Mouse (Mus musculus) liver, adult 2 months (tissue): ENCODE data around the gene Pgap2. TPM values are rescaled to one million over a fixed set of nuclear protein-coding genes. Genes with fewer than 3 reads are reported as not detected.

Experiments
- DNase-seq: peaks from one replicate; pipeline ENCODE4 v3.0.0-alpha.2; 2011; ENCODE audit warnings: low read depth, low spot score; ENCODE audit errors: extremely low read depth
- H3K27ac ChIP-seq: fragments of 200-500 bp; replicated peaks from 2 replicates; pipeline ENCODE4 v1.5.1; 2012; ENCODE audit warnings: low read depth, mild to moderate bottlenecking, control low read depth, inconsistent platforms, low read length; ENCODE audit not compliant: insufficient read depth
- H3K27me3 ChIP-seq: fragments of 200-500 bp; 2 replicates; pipeline ENCODE4 v1.6.1; 2012; ENCODE audit warnings: mild to moderate bottlenecking, moderate library complexity, low read length, inconsistent platforms; ENCODE audit not compliant: control insufficient read depth, insufficient read depth
- H3K36me3 ChIP-seq: fragments of 200-500 bp; 2 replicates; pipeline ENCODE4 v1.6.1; 2012; ENCODE audit warnings: low read length, inconsistent platforms; ENCODE audit not compliant: control insufficient read depth, insufficient read depth
- H3K4me1 ChIP-seq: fragments of 200-500 bp; 2 replicates; pipeline ENCODE4 v1.6.1; 2011; ENCODE audit warnings: low read length; ENCODE audit not compliant: control insufficient read depth, insufficient read depth
- H3K4me3 ChIP-seq: fragments of 200-500 bp; 2 replicates; pipeline ENCODE4 v1.5.1; 2011; ENCODE audit warnings: low read depth, mild to moderate bottlenecking, control low read depth, low read length, moderate library complexity; ENCODE audit not compliant: insufficient read depth
- H3K79me2 ChIP-seq: fragments of 200-500 bp; 2 replicates; pipeline ENCODE4 v1.6.1; 2012; ENCODE audit warnings: inconsistent platforms, mild to moderate bottlenecking, low read length, moderate library complexity; ENCODE audit not compliant: control insufficient read depth, insufficient read depth
- H3K9ac ChIP-seq: fragments of 200-500 bp; 2 replicates; pipeline ENCODE4 v1.6.1; 2012; ENCODE audit warnings: low read depth, mild to moderate bottlenecking, control low read depth, inconsistent platforms, low read length
- CTCF ChIP-seq: fragments of 200-500 bp; IDR thresholded peaks from 2 replicates; pipeline ENCODE4 v1.5.1; 2011; ENCODE audit warnings: low read depth, low read length, control low read depth
- POLR2A ChIP-seq: fragments of 200-500 bp; IDR thresholded peaks from 2 replicates; pipeline ENCODE4 v1.6.1; 2011; ENCODE audit warnings: low read length, control low read depth; ENCODE audit not compliant: insufficient read depth; ENCODE audit errors: extremely low read depth
- WGBS: fragments of 180-500 bp; shearing (Covaris S2); methylation state at CpG from one replicate; pipeline ENCODE4 v1.1.7; 2018; 5-methylcytosine and 5-hydroxymethylcytosine counted together
- polyA plus RNA-seq: library from polyadenylated mRNA; depleted of rRNA; stranded (reverse); fragments of >200 nt; gene quantifications from 2 replicates; pipeline ENCODE4 v1.2.3, GENCODE M21; 2012
- total RNA-seq: library from RNA; depleted of rRNA; stranded (reverse); fragments of >200 nt; gene quantifications from 2 replicates; pipeline ENCODE4 v1.2.3, GENCODE M21; 2014

Gene Pgap2
- total and polyA plus RNA-seq, 2 experiments: 27.8 to 89.6 TPM

GRCm38 (mm10) chr7:102242917-102243316 lies 32.9 kb downstream of the Pgap2 start:
- 83% methylated on average over 3 of the region's 3 CpGs for WGBS

DNA sequence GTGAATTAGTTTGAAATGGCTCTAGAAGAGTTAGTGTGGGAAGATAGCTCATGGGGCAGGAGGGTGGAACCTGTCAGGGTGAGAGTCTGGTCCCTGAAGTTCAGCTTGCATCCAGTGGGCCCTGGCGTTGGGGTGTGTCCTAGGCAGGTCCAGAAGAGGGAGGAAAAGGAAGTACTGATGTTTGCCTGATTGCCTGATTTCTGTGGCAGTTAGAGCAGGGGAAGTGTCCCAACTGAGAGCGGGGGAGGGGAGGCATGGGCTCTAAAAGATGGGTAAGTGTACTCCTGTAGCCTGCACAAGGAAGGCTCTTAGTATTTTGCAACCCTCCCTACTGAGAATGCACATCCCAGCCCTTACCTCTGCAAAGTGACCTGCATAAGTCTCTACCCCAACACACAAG lies 33.9 kb downstream of the Pgap2 start:
- Histone ChIP-seq H3K36me3 (peaks cover 5% of the 10 kb centered on the region; the same call in 1 of the 2 replicates), H3K4me1 (peaks cover 31% of the 10 kb centered on the region), H3K79me2 (peaks cover 34% of the 10 kb centered on the region; the same call in 1 of the 2 replicates)

More at GRCm38 (mm10) chr7:102242917-102243316, 32.9 kb downstream of the Pgap2 start:
- peaks cover 8% of the 10 kb centered on the region; the same call in 1 of the 2 replicates for H3K36me3 ChIP-seq
- H3K9ac ChIP-seq: no peak overlapping the region
- H3K4me3 ChIP-seq: no peak overlapping the region
- H3K27ac ChIP-seq: no peak overlapping the region
- no peak for DNase-seq
- TF ChIP-seq CTCF: no peak
- no peak for TF ChIP-seq POLR2A
- H3K27me3 ChIP-seq: no peaks in the 10 kb centered on the region
- H3K79me2 ChIP-seq: peaks cover 24% of the 10 kb centered on the region; the same call in 1 of the 2 replicates
- peaks cover 24% of the 10 kb centered on the region for H3K4me1 ChIP-seq

GRCm38 (mm10) chr7:102244782-102245535 lies 35.0 kb downstream of the Pgap2 start:
- 71% methylated on average over 3 of the region's 3 CpGs for WGBS
- Histone ChIP-seq H3K27ac (peak overlapping the region; percentile 48), H3K36me3 (peaks cover 2% of the 10 kb centered on the region; the same call in 1 of the 2 replicates), H3K4me3 (no peak overlapping the region), H3K9ac (no peak overlapping the region), H3K79me2 (peaks cover 38% of the 10 kb centered on the region; the same call in 1 of the 2 replicates), H3K27me3 (no peaks in the 10 kb centered on the region), H3K4me1 (peaks cover 34% of the 10 kb centered on the region)
- no peak for DNase-seq
- TF ChIP-seq CTCF: no peak
- TF ChIP-seq POLR2A: no peak

More for the DNA sequence above, 33.9 kb downstream of the Pgap2 start:
- Histone ChIP-seq H3K9ac (no peak overlapping the region), H3K27me3 (no peaks in the 10 kb centered on the region), H3K4me3 (no peak overlapping the region), H3K27ac (no peak overlapping the region)
- 85% methylated on average over 2 of the region's 2 CpGs for WGBS
- DNase-seq: no peak
- no peak for TF ChIP-seq CTCF
- no peak for TF ChIP-seq POLR2A

DNA sequence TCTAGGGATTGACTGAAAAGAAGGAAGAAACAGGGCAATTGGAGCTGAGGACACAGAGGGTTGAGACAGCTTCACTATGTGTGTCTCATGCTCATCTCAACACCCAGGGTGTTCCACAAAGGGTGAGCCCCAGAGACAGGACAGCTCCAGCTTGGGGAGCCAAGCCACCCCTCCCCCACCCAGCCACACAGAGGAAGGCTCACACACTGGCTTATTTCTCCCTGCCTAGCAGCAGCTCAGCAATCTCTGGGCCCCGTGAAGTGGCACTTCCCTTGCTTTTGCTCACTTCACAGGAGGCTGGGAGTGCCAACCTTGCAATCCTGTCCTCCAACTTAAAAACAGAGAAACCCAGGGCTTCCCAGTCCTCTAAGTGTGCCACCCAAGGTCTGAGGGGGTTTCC lies 35.8 kb downstream of the Pgap2 start:
- no peak for DNase-seq
- peaks cover under 1% of the 10 kb centered on the region; the same call in 1 of the 2 replicates for H3K36me3 ChIP-seq
- WGBS: 4% methylated on average over 1 of the region's 1 CpGs
- peaks cover 38% of the 10 kb centered on the region; the same call in 1 of the 2 replicates for H3K79me2 ChIP-seq
- H3K4me3 ChIP-seq: no peak overlapping the region
- H3K9ac ChIP-seq: no peak overlapping the region
- TF ChIP-seq CTCF: no peak
- no peak for TF ChIP-seq POLR2A
- peak overlapping the region; percentile 17; the same call in 1 of the 2 replicates for H3K27ac ChIP-seq
- no peaks in the 10 kb centered on the region for H3K27me3 ChIP-seq
- H3K4me1 ChIP-seq: peaks cover 34% of the 10 kb centered on the region

DNA sequence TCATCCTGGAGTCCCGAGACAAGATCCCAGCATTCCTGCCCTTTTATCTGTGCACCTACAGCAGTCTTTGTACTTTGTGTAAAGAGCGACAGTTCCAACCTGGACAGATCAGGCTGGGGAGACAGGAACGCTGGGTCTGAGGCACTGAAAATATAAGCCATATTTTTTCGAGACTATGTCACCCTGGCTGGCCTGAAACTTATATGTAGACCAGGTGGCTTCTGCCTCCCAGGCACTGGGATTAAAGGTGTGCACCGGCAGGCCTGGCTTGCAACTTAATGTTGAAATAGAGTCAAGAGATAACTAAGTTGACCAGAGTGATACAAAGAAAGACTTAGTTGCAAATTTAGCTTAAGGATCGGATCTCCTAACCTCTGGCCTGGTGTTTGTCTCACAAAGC lies 36.3 kb downstream of the Pgap2 start:
- no peak overlapping the region; the same call in 1 of the 2 replicates for H3K27ac ChIP-seq
- peak; percentile 50 for DNase-seq
- peaks cover 38% of the 10 kb centered on the region; the same call in 1 of the 2 replicates for H3K79me2 ChIP-seq
- 15% methylated on average over 6 of the region's 6 CpGs for WGBS
- peaks cover 34% of the 10 kb centered on the region for H3K4me1 ChIP-seq
- H3K27me3 ChIP-seq: no peaks in the 10 kb centered on the region
- TF ChIP-seq POLR2A (no peak), CTCF (no peak)
- no peak overlapping the region for H3K4me3 ChIP-seq
- no peaks in the 10 kb centered on the region for H3K36me3 ChIP-seq
- H3K9ac ChIP-seq: no peak overlapping the region
